Mouse (Mus musculus) megakaryocyte, embryonic 14.5 days (primary cell): Measurements from ENCODE around the gene 6430571L13Rik.

Experiments
- FLI1 ChIP-seq: IDR thresholded peaks from 2 replicates; pipeline ENCODE4 v1.6.1; 2012; ENCODE audit warnings: low read length, inconsistent platforms, mixed read lengths
- GATA1 ChIP-seq: IDR thresholded peaks from 3 replicates; pipeline ENCODE4 v1.6.1; 2012; ENCODE audit warnings: mixed read lengths, low read length, inconsistent platforms, borderline replicate concordance

DNA sequence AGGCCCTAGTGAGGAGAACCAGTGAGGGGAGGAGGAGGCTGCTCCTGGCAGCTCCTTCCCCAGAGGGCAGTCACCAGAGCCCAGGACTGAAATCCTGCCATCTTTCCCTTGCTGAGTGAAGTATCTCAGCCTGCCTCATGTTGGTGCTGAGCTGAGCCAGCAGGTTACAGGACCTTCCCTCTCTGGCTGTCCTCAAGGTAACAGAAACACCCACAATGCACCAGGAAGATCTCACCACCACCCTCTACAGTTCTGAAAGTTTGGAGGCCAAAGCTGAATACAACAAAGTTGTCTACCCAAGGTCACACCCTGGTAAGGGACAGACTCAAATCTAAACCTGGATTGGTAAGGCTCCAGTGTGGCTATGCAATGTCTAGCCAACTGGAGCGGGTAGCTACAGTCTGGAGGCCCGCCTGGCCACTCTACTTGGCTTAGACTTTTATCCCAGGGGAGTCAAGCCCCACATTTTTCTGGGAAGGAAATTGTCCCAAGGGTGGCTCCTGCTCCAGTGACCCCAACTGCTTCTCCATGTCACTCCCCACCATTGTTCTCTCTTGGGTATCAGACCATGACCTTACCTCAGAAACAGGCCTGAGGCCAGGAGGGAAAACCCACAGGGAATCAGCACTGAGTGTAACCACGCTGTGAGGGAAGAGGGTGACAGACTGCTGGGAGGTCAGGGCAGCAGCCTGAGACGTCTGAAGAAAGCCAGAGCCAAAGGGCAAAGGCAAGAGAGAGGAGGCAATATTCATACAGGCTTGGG is 15.4 kb upstream of the 6430571L13Rik start:
- TF ChIP-seq GATA1 (no peak), FLI1 (no peak)
